Mouse (Mus musculus) cerebellum, adult 18-20 months (tissue): ENCODE results near the gene Dpf3.
A peak's percentile ranks its signal among the peaks of the same experiment; 100 is the strongest.

Experiments used
- DNase-seq, 2 experiments: peaks; one replicate each; pipeline ENCODE4 v3.0.0; 2021

The Dpf3 gene

GRCm38 (mm10) chr12:83210294-83210693, 277.2 kb downstream of the Dpf3 start:
- DNase-seq: peak in 1 of 2 experiments; percentile 48

- DNase-seq: peak; percentile 57 to 70
Measured at GRCm38 (mm10) chr12:83209461-83209860, 278.1 kb downstream of the Dpf3 start.

- no peak for DNase-seq
Measured at GRCm38 (mm10) chr12:83208841-83209240, 278.7 kb downstream of the Dpf3 start.

GRCm38 (mm10) chr12:83208011-83208410, 279.5 kb downstream of the Dpf3 start:
- peak; percentile 76 to 82 for DNase-seq

- DNase-seq: peak; percentile 41 to 58
Measured at GRCm38 (mm10) chr12:83207481-83207880, 280.0 kb downstream of the Dpf3 start.

GRCm38 (mm10) chr12:83206866-83207265, 280.6 kb downstream of the Dpf3 start:
- DNase-seq: peak; percentile 30 to 37

GRCm38 (mm10) chr12:83204361-83204760, 283.2 kb downstream of the Dpf3 start:
- DNase-seq: peak; percentile 82

- DNase-seq: no peak
Measured at GRCm38 (mm10) chr12:83201674-83202073, 285.8 kb downstream of the Dpf3 start.

GRCm38 (mm10) chr12:83180561-83180960, 307.0 kb downstream of the Dpf3 start:
- DNase-seq: peak; percentile 92 to 96

- DNase-seq: no peak
Measured at GRCm38 (mm10) chr12:83179860-83180259, 307.7 kb downstream of the Dpf3 start.

GRCm38 (mm10) chr12:83178770-83179169, 308.7 kb downstream of the Dpf3 start:
- peak; percentile 50 to 55 for DNase-seq

- DNase-seq: peak in 1 of 2 experiments; percentile 46
Measured at GRCm38 (mm10) chr12:83169495-83170209, 317.9 kb downstream of the Dpf3 start.

GRCm38 (mm10) chr12:83168310-83168709, 319.2 kb downstream of the Dpf3 start:
- DNase-seq: no peak

GRCm38 (mm10) chr12:83165058-83165457, 322.5 kb downstream of the Dpf3 start:
- DNase-seq: no peak
